Mouse (Mus musculus) liver, postnatal 0 days (tissue): Measurements from ENCODE around the gene Cd72. TPM values are rescaled to one million over a fixed set of nuclear protein-coding genes. Genes with fewer than 3 reads are reported as not detected.
A peak's percentile ranks its signal among the peaks of the same experiment; 100 is the strongest.

Experiments used
- ATAC-seq: fragments of 200-750 bp; cut with Nextera tagmentation; 2 replicates; pipeline ENCODE4 v1.8.0; 2017; ENCODE audit warnings: mild to moderate bottlenecking, moderate library complexity
- DNase-seq: peaks from one replicate; pipeline ENCODE4 v3.0.0-alpha.2; 2016
- H3K27ac ChIP-seq: fragments of 300-500 bp; sonication (generic); 2 replicates; pipeline ENCODE4 v1.5.1; 2014; ENCODE audit warnings: antibody characterized with exemption, moderate library complexity, mild to moderate bottlenecking, low read depth
- H3K27me3 ChIP-seq: fragments of 300-500 bp; sonication (generic); 2 replicates; pipeline ENCODE4 v1.6.1; 2014; ENCODE audit warnings: low read length, control low read depth, mixed read lengths; ENCODE audit not compliant: insufficient read depth
- H3K36me3 ChIP-seq: fragments of 300-500 bp; sonication (generic); replicated peaks from 2 replicates; pipeline ENCODE4 v1.6.1; 2014; ENCODE audit warnings: mild to moderate bottlenecking, control low read depth, low read length, moderate library complexity, mixed read lengths; ENCODE audit not compliant: insufficient read depth
- H3K4me1 ChIP-seq: fragments of 300-500 bp; sonication (generic); 2 replicates; pipeline ENCODE4 v1.6.1; 2014; ENCODE audit warnings: antibody characterized with exemption, mild to moderate bottlenecking, control low read depth; ENCODE audit not compliant: insufficient read depth
- H3K4me2 ChIP-seq: fragments of 300-500 bp; sonication (generic); 2 replicates; pipeline ENCODE4 v1.6.1; 2014; ENCODE audit warnings: low read depth, mild to moderate bottlenecking, low read length, moderate library complexity, mixed read lengths
- H3K4me3 ChIP-seq: fragments of 300-500 bp; sonication (generic); 2 replicates; pipeline ENCODE4 v1.5.1; 2014; ENCODE audit warnings: low read depth, low read length
- H3K9ac ChIP-seq: fragments of 300-500 bp; sonication (generic); replicated peaks from 2 replicates; pipeline ENCODE4 v1.6.1; 2014; ENCODE audit warnings: mild to moderate bottlenecking, moderate library complexity
- H3K9me3 ChIP-seq: fragments of 300-500 bp; sonication (generic); 2 replicates; pipeline ENCODE4 v1.6.1; 2016; ENCODE audit warnings: mild to moderate bottlenecking, control low read depth, low read length, mixed read lengths
- CTCF ChIP-seq: sonication (generic); IDR thresholded peaks from 2 replicates; pipeline ENCODE4 v1.5.1; 2016; ENCODE audit warnings: antibody characterized with exemption, low read depth
- EP300 ChIP-seq: IDR thresholded peaks from 2 replicates; pipeline ENCODE4 v1.6.1; 2016; ENCODE audit warnings: antibody characterized with exemption, low read depth, mild to moderate bottlenecking
- WGBS: fragments of 180-500 bp; shearing (Covaris S2); extraction: QIAGEN DNeasy Blood & Tissue Kit; methylation state at CpG from one replicate; pipeline ENCODE4 v1.1.7; 2014; ENCODE audit not compliant: insufficient replicate concordance; 5-methylcytosine and 5-hydroxymethylcytosine counted together
- polyA plus RNA-seq: library from polyadenylated mRNA; unstranded; fragments of >200 nt; fragmentation: Nextera tagmentation; extraction: Ambion mirVana; gene quantifications from 2 replicates; pipeline ENCODE4 v1.2.1, GENCODE M21; 2015

Gene Cd72
- polyA plus RNA-seq, 1 experiment from 2014 or later = 10.4 TPM

DNA sequence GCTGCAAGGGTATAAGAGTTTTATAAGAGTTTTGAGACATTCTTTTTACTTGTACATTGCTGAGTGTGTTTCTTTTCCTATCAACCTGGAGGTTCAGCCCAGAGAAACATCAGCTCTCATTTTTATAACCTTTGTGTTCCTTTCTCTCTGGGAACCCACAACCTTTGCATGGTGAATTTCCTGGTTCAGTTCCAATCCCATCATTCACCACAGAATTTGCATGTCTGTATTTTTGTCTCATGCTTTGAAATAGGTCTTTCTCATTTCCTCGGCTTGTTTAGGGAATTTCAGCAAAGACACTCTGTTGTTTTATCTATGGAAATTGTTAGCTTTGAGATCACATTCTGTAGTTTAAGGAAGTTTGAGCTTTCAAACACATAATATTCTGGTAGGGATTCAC is 19.2 kb upstream of the Cd72 start:
- DNase-seq = no peak
- no peak overlapping the region for H3K27ac ChIP-seq
- H3K27me3 ChIP-seq = no peaks in the 10 kb centered on the region
- ATAC-seq = no peak
- no peak overlapping the region for H3K4me2 ChIP-seq
- peaks cover 7% of the 10 kb centered on the region for H3K4me1 ChIP-seq
- H3K9ac ChIP-seq = no peak overlapping the region
- no peak overlapping the region for H3K4me3 ChIP-seq
- H3K36me3 ChIP-seq = no peaks in the 10 kb centered on the region
- H3K9me3 ChIP-seq = no peaks in the 10 kb centered on the region
- TF ChIP-seq EP300 (no peak), CTCF (no peak)
- WGBS = 55% methylated on average over 1 of the region's 1 CpGs

DNA sequence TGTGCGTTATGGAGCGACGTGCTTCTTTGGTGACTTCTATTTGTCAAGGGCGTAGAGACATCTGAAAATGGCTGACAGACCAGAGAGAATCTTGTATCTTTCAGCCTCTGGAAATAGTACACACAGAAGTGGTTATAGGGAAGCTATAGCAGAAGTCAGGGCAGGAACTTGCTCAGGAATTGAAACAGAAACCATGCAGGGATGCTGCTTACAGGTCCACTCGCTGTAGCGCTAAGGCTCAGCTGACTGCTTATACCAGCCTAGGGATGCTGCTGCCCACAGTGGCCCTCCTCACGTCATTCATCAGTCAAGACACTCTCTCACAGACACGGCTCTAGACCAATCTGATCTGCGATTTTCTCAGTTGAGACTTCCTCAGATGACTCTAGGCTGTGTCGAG is 15.9 kb upstream of the Cd72 start:
- no peak for DNase-seq
- Histone ChIP-seq H3K36me3 (no peaks in the 10 kb centered on the region), H3K4me2 (no peak overlapping the region), H3K4me3 (no peak overlapping the region), H3K27ac (no peak overlapping the region), H3K4me1 (no peaks in the 10 kb centered on the region; the same call in 1 of the 2 replicates), H3K27me3 (no peaks in the 10 kb centered on the region), H3K9ac (no peak overlapping the region), H3K9me3 (no peaks in the 10 kb centered on the region)
- 0 out of 2 replicates have a peak, but pooled peaks have one; percentile 15 for ATAC-seq
- 82% methylated on average over 10 of the region's 10 CpGs for WGBS
- TF ChIP-seq EP300 (no peak), CTCF (no peak)

DNA sequence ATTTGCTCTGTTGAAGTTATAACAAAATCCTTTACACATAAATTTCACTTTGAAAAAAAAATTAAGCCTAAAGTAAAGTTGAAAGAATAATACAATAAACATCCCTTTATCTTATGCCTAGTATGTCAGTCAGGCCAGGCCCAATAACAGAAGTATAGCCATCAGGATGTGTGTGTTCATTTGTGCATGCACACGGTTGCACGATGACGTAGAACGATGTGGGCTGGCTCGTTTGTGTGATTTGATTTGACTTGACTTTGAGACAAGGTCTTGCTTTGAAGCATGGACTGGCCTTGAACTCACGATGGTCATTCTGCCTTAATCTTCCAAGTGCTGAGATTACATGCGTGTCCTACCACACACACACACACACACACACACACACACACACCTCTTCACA is 12.4 kb upstream of the Cd72 start:
- Histone ChIP-seq H3K4me1 (no peaks in the 10 kb centered on the region), H3K9me3 (no peaks in the 10 kb centered on the region), H3K4me3 (no peak overlapping the region), H3K27me3 (no peaks in the 10 kb centered on the region), H3K27ac (no peak overlapping the region), H3K36me3 (no peaks in the 10 kb centered on the region), H3K9ac (no peak overlapping the region), H3K4me2 (no peak overlapping the region)
- TF ChIP-seq EP300 (no peak), CTCF (no peak)
- 76% methylated on average over 7 of the region's 7 CpGs for WGBS
- ATAC-seq (no peak), DNase-seq (no peak)

DNA sequence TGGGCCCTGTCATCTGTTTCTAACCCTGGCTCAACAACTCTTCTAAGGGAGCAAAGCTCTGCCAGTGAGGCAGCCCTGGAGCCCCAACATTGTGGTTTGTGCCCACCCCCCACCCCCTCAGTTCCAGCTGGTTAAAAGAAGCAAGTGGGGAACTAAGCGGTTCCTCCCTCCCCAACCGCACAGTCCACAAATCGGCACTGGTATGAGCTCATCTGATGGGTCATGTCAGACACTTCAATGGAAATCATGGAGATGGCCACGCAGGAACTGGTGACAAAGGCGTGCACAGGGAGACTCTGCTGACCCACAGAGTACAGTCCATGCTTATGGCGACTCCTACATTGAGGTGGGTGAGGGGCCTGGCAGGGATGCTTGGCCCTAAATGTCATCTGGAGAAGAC is 11.5 kb upstream of the Cd72 start:
- no peak overlapping the region for H3K27ac ChIP-seq
- no peak overlapping the region for H3K4me2 ChIP-seq
- no peaks in the 10 kb centered on the region for H3K36me3 ChIP-seq
- no peak overlapping the region for H3K9ac ChIP-seq
- H3K4me3 ChIP-seq = no peak overlapping the region
- no peaks in the 10 kb centered on the region for H3K4me1 ChIP-seq
- no peaks in the 10 kb centered on the region for H3K9me3 ChIP-seq
- TF ChIP-seq CTCF (no peak), EP300 (no peak)
- no peaks in the 10 kb centered on the region for H3K27me3 ChIP-seq
- DNase-seq (no peak), ATAC-seq (no peak)
- WGBS = 60% methylated on average over 6 of the region's 6 CpGs

GRCm38 (mm10) chr4:43463102-43463501 is 8.7 kb upstream of the Cd72 start:
- H3K4me2 ChIP-seq = no peak overlapping the region
- H3K36me3 ChIP-seq = no peaks in the 10 kb centered on the region
- no peak overlapping the region for H3K27ac ChIP-seq
- WGBS = 68% methylated on average over 5 of the region's 5 CpGs
- no peak for ATAC-seq
- H3K4me1 ChIP-seq = no peaks in the 10 kb centered on the region
- H3K9ac ChIP-seq = no peak overlapping the region
- no peak for TF ChIP-seq EP300
- no peak for TF ChIP-seq CTCF
- H3K27me3 ChIP-seq = no peaks in the 10 kb centered on the region
- no peak overlapping the region for H3K4me3 ChIP-seq
- no peaks in the 10 kb centered on the region for H3K9me3 ChIP-seq
- DNase-seq = no peak

GRCm38 (mm10) chr4:43457124-43457523 is 2.7 kb upstream of the Cd72 start:
- WGBS = 28% methylated on average over 8 of the region's 8 CpGs
- Histone ChIP-seq H3K36me3 (no peaks in the 10 kb centered on the region; the same call in 1 of the 2 replicates), H3K4me1 (peaks cover 13% of the 10 kb centered on the region), H3K27me3 (peaks cover 27% of the 10 kb centered on the region), H3K4me3 (no peak overlapping the region), H3K4me2 (no peak overlapping the region), H3K9me3 (no peaks in the 10 kb centered on the region), H3K9ac (no peak overlapping the region), H3K27ac (peak overlapping the region; percentile 51)
- TF ChIP-seq EP300 = no peak
- TF ChIP-seq CTCF = no peak
- ATAC-seq (peak; percentile 50; the same call in 1 of the 2 replicates), DNase-seq (peak; percentile 51)

DNA sequence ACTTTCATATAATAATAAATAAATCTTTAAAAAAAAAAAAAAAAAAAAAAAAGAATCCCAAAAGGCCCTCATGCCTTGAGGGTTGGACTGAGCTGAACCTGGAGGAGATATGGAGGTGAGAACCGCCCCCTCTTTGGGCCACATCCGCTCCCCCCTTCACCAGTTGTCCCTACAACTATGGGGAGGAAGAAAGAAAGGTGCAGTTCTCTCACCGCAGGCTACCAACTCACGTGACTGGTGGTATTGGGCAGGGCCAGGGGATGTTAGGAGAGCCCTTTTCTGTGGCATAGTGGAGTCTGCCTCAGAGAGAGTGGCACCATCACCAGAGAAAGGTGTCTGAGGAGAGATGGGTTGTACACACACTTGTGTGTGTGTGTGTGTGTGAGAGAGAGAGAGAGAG is 2.0 kb upstream of the Cd72 start:
- ATAC-seq (peak; percentile 32; the same call in 1 of the 2 replicates), DNase-seq (peak; percentile 17)
- no peak for TF ChIP-seq CTCF
- TF ChIP-seq EP300 = no peak
- H3K9ac ChIP-seq = no peak overlapping the region
- H3K4me2 ChIP-seq = no peak overlapping the region
- WGBS = 25% methylated on average over 4 of the region's 4 CpGs
- peaks cover 27% of the 10 kb centered on the region for H3K27me3 ChIP-seq
- no peaks in the 10 kb centered on the region; the same call in 1 of the 2 replicates for H3K36me3 ChIP-seq
- H3K27ac ChIP-seq = peak overlapping the region; percentile 51; the same call in 1 of the 2 replicates
- H3K4me1 ChIP-seq = peaks cover 13% of the 10 kb centered on the region
- no peaks in the 10 kb centered on the region for H3K9me3 ChIP-seq
- H3K4me3 ChIP-seq = no peak overlapping the region
